In genomic region chr12:10874589-10875554, GRCm38 (mm10) we compare ENCODE assay signal across 19 mouse cellular contexts.
DNase-seq lines count a peak whose midpoint lies in the region; ATAC-seq lines count a peak whose summit lies in the region.
"Had no signal": no experiment of that assay in that cellular context is flagged by ENCODE, and none has a peak within 500 bp of the region (broad histone marks: within the 10 kb centered on the region; RNA-seq: fewer than 3 reads in every experiment).

No protein-coding gene starts in this region.

- no peaks in the 10 kb centered on the region for H3K27me3 ChIP-seq in neural tube, embryonic 12.5 days (replicated peaks)
- no peaks in the 10 kb centered on the region for H3K27me3 ChIP-seq in forebrain, embryonic 12.5 days
- no peaks in the 10 kb centered on the region for H3K27me3 ChIP-seq in hindbrain, embryonic 15.5 days
- H3K27me3 ChIP-seq in kidney, embryonic 15.5 days: no peaks in the 10 kb centered on the region
- H3K27me3 ChIP-seq: heart, embryonic 15.5 days; liver, embryonic 13.5 days; megakaryocyte, embryonic 14.5 days; neural tube, embryonic 13.5 days had no signal

- DNase-seq in neural tube, embryonic 10.5 days (ENCODE audit: extremely low spot score, low spot score): no peak
- no peak for DNase-seq in frontal cortex, adult 2 months (ENCODE audit: extremely low spot score in 1 of 2, low spot score in 1 of 2)
- DNase-seq in frontal cortex, postnatal 25 days (ENCODE audit: low spot score in 2 of 2): no peak
- DNase-seq: kidney, adult 8-10 months; kidney, postnatal 4 days; layer of hippocampus, postnatal 36 days; liver, embryonic 13.5 days; right cerebral cortex, adult 18-20 months; thymus, postnatal 14 days had no signal

- no peaks in the 10 kb centered on the region for H3K36me3 ChIP-seq in neural tube, embryonic 12.5 days
- no peaks in the 10 kb centered on the region for H3K36me3 ChIP-seq in forebrain, embryonic 12.5 days (replicated peaks)
- H3K36me3 ChIP-seq in hindbrain, embryonic 15.5 days: no peaks in the 10 kb centered on the region
- H3K36me3 ChIP-seq in kidney, embryonic 15.5 days: no peaks in the 10 kb centered on the region
- H3K36me3 ChIP-seq: heart, embryonic 15.5 days; limb, embryonic 10.5 days; liver, embryonic 13.5 days; neural tube, embryonic 13.5 days had no signal

- H3K4me3 ChIP-seq in neural tube, embryonic 12.5 days: no peak overlapping the region
- H3K4me3 ChIP-seq in forebrain, embryonic 12.5 days (replicated peaks): no peak overlapping the region
- H3K4me3 ChIP-seq in hindbrain, embryonic 15.5 days: no peak overlapping the region
- H3K4me3 ChIP-seq in kidney, embryonic 15.5 days (replicated peaks): no peak overlapping the region
- H3K4me3 ChIP-seq: heart, embryonic 15.5 days; limb, embryonic 10.5 days; liver, embryonic 13.5 days; megakaryocyte, embryonic 14.5 days; neural tube, embryonic 13.5 days had no signal

- H3K4me2 ChIP-seq in neural tube, embryonic 12.5 days (replicated peaks): no peak overlapping the region
- peak overlapping the region; percentile 32; the same call in 1 of the 2 replicates for H3K4me2 ChIP-seq in forebrain, embryonic 12.5 days
- no peak overlapping the region for H3K4me2 ChIP-seq in hindbrain, embryonic 15.5 days
- no peak overlapping the region for H3K4me2 ChIP-seq in kidney, embryonic 15.5 days
- H3K4me2 ChIP-seq: heart, embryonic 15.5 days; liver, embryonic 13.5 days; neural tube, embryonic 13.5 days had no signal

- WGBS in neural tube, embryonic 12.5 days: 45% methylated on average over 9 of the region's 9 CpGs
- WGBS in forebrain, embryonic 12.5 days: 12% methylated on average over 9 of the region's 9 CpGs
- 29% methylated on average over 9 of the region's 9 CpGs for WGBS in hindbrain, embryonic 15.5 days
- 78% methylated on average over 9 of the region's 9 CpGs for WGBS in kidney, embryonic 15.5 days

- no peak overlapping the region for H3K27ac ChIP-seq in neural tube, embryonic 12.5 days
- peak overlapping the region; percentile 77 for H3K27ac ChIP-seq in forebrain, embryonic 12.5 days
- no peak overlapping the region for H3K27ac ChIP-seq in hindbrain, embryonic 15.5 days (replicated peaks)
- no peak overlapping the region for H3K27ac ChIP-seq in kidney, embryonic 15.5 days
- H3K27ac ChIP-seq: heart, embryonic 15.5 days; limb, embryonic 10.5 days; liver, embryonic 13.5 days; neural tube, embryonic 13.5 days had no signal

- peak; percentile 56 for ATAC-seq in neural tube, embryonic 12.5 days (ENCODE audit: low FRiP score, low read depth)
- ATAC-seq in forebrain, embryonic 12.5 days (ENCODE audit: low FRiP score): peak; percentile 94
- ATAC-seq in hindbrain, embryonic 15.5 days (ENCODE audit: low FRiP score, low read depth): 0 out of 2 replicates have a peak, but pooled peaks have one; percentile 54
- ATAC-seq in kidney, embryonic 15.5 days (replicated peaks; ENCODE audit: low FRiP score): no peak
- ATAC-seq: CD4-positive, CD25-positive, alpha-beta regulatory T cell, adult 4 months; lung, postnatal 0 days had no signal

- no peaks in the 10 kb centered on the region for H3K9me3 ChIP-seq in neural tube, embryonic 12.5 days
- no peaks in the 10 kb centered on the region for H3K9me3 ChIP-seq in forebrain, embryonic 12.5 days
- H3K9me3 ChIP-seq in hindbrain, embryonic 15.5 days: no peaks in the 10 kb centered on the region
- H3K9me3 ChIP-seq in kidney, embryonic 15.5 days (replicated peaks): no peaks in the 10 kb centered on the region
- H3K9me3 ChIP-seq: heart, embryonic 15.5 days; limb, embryonic 10.5 days; liver, embryonic 13.5 days; neural tube, embryonic 13.5 days had no signal

- no peaks in the 10 kb centered on the region; the same call in 1 of the 2 replicates for H3K4me1 ChIP-seq in neural tube, embryonic 12.5 days
- peaks cover 15% of the 10 kb centered on the region for H3K4me1 ChIP-seq in forebrain, embryonic 12.5 days
- H3K4me1 ChIP-seq in hindbrain, embryonic 15.5 days (replicated peaks): peaks cover 9% of the 10 kb centered on the region
- H3K4me1 ChIP-seq in kidney, embryonic 15.5 days: no peaks in the 10 kb centered on the region
- H3K4me1 ChIP-seq: heart, embryonic 15.5 days; limb, embryonic 10.5 days; liver, embryonic 13.5 days; megakaryocyte, embryonic 14.5 days had no signal

- no peak overlapping the region for H3K9ac ChIP-seq in neural tube, embryonic 12.5 days
- no peak overlapping the region for H3K9ac ChIP-seq in forebrain, embryonic 12.5 days
- no peak overlapping the region for H3K9ac ChIP-seq in hindbrain, embryonic 15.5 days
- no peak overlapping the region for H3K9ac ChIP-seq in kidney, embryonic 15.5 days
- H3K9ac ChIP-seq: heart, embryonic 15.5 days; liver, embryonic 13.5 days; neural tube, embryonic 13.5 days had no signal
